Mouse (Mus musculus): ENCODE results near the gene Mboat2.

GRCm38 (mm10) chr12:24785882-24786281 is 44.8 kb upstream of the Mboat2 start:
- TF ChIP-seq CTCF (IDR thresholded peaks at IDR 0.05) (no peak), POLR2A (IDR thresholded peaks at IDR 0.05; ENCODE audit: insufficient read depth, low read depth, low read length) (no peak)
